Mouse (Mus musculus) intestine, postnatal 0 days (tissue): ENCODE results near the gene Zfand3. TPM values are rescaled to one million over a fixed set of nuclear protein-coding genes. Genes with fewer than 3 reads are reported as not detected.

Experiments
- ATAC-seq: fragments of 200-750 bp; cut with Nextera tagmentation; 2 replicates; pipeline ENCODE4 v1.8.0; 2017; ENCODE audit warnings: mild to moderate bottlenecking, moderate TSS enrichment, moderate library complexity
- H3K27ac ChIP-seq: fragments of 300-500 bp; sonication (generic); 2 replicates; pipeline ENCODE4 v1.5.1; 2014; ENCODE audit warnings: mild to moderate bottlenecking, low read depth, low read length, moderate library complexity
- H3K27me3 ChIP-seq: fragments of 300-500 bp; sonication (generic); replicated peaks from 2 replicates; pipeline ENCODE4 v1.6.1; 2014; ENCODE audit warnings: low read length, mixed read lengths; ENCODE audit not compliant: control insufficient read depth, insufficient read depth
- H3K36me3 ChIP-seq: fragments of 300-500 bp; sonication (generic); 2 replicates; pipeline ENCODE4 v1.6.1; 2014; ENCODE audit warnings: mild to moderate bottlenecking, moderate library complexity; ENCODE audit not compliant: control insufficient read depth, insufficient read depth
- H3K4me1 ChIP-seq: fragments of 300-500 bp; sonication (generic); replicated peaks from 2 replicates; pipeline ENCODE4 v1.6.1; 2014; ENCODE audit warnings: antibody characterized with exemption, low read length, mixed read lengths; ENCODE audit not compliant: control insufficient read depth, insufficient read depth
- H3K4me2 ChIP-seq: fragments of 300-500 bp; sonication (generic); replicated peaks from 2 replicates; pipeline ENCODE4 v1.6.1; 2014; ENCODE audit warnings: low read depth, mild to moderate bottlenecking, moderate library complexity
- H3K4me3 ChIP-seq: fragments of 300-500 bp; sonication (generic); 2 replicates; pipeline ENCODE4 v1.5.1; 2014; ENCODE audit warnings: low read depth, low read length
- H3K9ac ChIP-seq: fragments of 300-500 bp; sonication (generic); 2 replicates; pipeline ENCODE4 v1.6.1; 2014; ENCODE audit warnings: mild to moderate bottlenecking, low read depth, low read length
- H3K9me3 ChIP-seq: fragments of 300-500 bp; sonication (generic); 2 replicates; pipeline ENCODE4 v1.6.1; 2016; ENCODE audit warnings: mixed run types; ENCODE audit not compliant: control insufficient read depth
- CTCF ChIP-seq: sonication (generic); IDR thresholded peaks from 2 replicates; pipeline ENCODE4 v1.5.1; 2016; ENCODE audit warnings: low read depth, mild to moderate bottlenecking, control low read depth, antibody characterized with exemption, moderate library complexity
- WGBS: fragments of 180-500 bp; shearing (Covaris S2); extraction: QIAGEN DNeasy Blood & Tissue Kit; methylation state at CpG from one replicate; pipeline ENCODE4 v1.1.7; 2014; 5-methylcytosine and 5-hydroxymethylcytosine counted together
- polyA plus RNA-seq: library from polyadenylated mRNA; unstranded; fragments of >200 nt; fragmentation: Nextera tagmentation; extraction: Ambion mirVana; gene quantifications from 2 replicates; pipeline ENCODE4 v1.2.1, GENCODE M21; 2015

Zfand3 gene
- polyA plus RNA-seq, 1 experiment from 2014 or later: 38.0 TPM

- peak; percentile 60 for TF ChIP-seq CTCF
- H3K4me1 ChIP-seq: no peaks in the 10 kb centered on the region
- H3K36me3 ChIP-seq: peaks cover 28% of the 10 kb centered on the region; the same call in 1 of the 2 replicates
- no peak overlapping the region for H3K27ac ChIP-seq
- no peaks in the 10 kb centered on the region for H3K27me3 ChIP-seq
- 59% methylated on average over 11 of the region's 11 CpGs for WGBS
- peak; percentile 29; the same call in 1 of the 2 replicates for ATAC-seq
- no peaks in the 10 kb centered on the region for H3K9me3 ChIP-seq
- no peak overlapping the region for H3K4me3 ChIP-seq
- H3K9ac ChIP-seq: no peak overlapping the region
- no peak overlapping the region for H3K4me2 ChIP-seq
Observed at GRCm38 (mm10) chr17:30194629-30195445, 190.3 kb downstream of the Zfand3 start.

GRCm38 (mm10) chr17:30195591-30196183, 191.2 kb downstream of the Zfand3 start:
- peaks cover 28% of the 10 kb centered on the region; the same call in 1 of the 2 replicates for H3K36me3 ChIP-seq
- no peaks in the 10 kb centered on the region for H3K9me3 ChIP-seq
- H3K4me1 ChIP-seq: no peaks in the 10 kb centered on the region
- H3K9ac ChIP-seq: no peak overlapping the region
- ATAC-seq: no peak
- no peaks in the 10 kb centered on the region for H3K27me3 ChIP-seq
- TF ChIP-seq CTCF: no peak
- 88% methylated on average over 21 of the region's 21 CpGs for WGBS
- no peak overlapping the region for H3K27ac ChIP-seq
- H3K4me2 ChIP-seq: no peak overlapping the region
- H3K4me3 ChIP-seq: no peak overlapping the region

GRCm38 (mm10) chr17:30196401-30197279, 192.1 kb downstream of the Zfand3 start:
- ATAC-seq: no peak
- no peak for TF ChIP-seq CTCF

DNA sequence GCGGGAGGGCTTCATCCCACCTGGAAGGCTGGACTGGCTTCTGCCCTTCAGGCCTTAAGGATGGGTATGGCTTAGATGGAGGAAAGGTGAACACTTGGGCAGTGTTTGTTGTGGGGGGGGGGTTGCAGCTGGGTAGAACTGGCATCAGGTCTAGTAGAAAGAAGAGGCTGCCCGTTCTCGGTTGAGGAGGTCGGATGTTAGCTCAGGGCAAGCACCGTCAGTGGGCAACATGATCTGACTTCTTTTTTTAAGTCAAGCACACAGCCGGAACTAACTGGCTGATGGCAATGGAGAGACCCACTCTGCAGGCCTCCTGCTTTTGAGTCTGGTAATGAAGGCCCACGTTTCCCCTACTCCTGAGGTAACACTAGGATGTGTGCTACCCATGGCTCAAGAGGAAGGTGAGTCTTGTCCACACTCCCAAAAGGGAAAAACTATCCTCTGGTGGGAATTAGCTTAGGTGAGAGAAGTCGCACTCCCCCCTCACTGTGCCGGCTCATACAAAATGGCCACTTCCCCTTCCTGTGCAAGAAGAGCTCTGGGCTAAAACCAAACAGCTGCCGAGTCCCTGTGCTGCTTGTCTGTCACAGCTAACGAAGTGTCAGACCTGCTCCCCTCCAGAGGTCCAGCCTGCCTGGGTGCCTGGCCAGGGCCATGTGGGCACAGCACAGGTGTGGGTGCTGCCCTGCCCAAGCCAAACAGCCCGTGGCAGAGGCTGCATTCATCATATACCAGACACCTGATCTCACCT, 192.9 kb downstream of the Zfand3 start:
- no peaks in the 10 kb centered on the region for H3K9me3 ChIP-seq
- H3K9ac ChIP-seq: no peak overlapping the region
- no peak overlapping the region; the same call in 1 of the 2 replicates for H3K27ac ChIP-seq
- H3K4me3 ChIP-seq: no peak overlapping the region
- H3K36me3 ChIP-seq: peaks cover 27% of the 10 kb centered on the region; the same call in 1 of the 2 replicates
- no peaks in the 10 kb centered on the region for H3K27me3 ChIP-seq
- H3K4me2 ChIP-seq: no peak overlapping the region
- 73% methylated on average over 12 of the region's 12 CpGs for WGBS
- no peak for TF ChIP-seq CTCF
- no peak for ATAC-seq
- H3K4me1 ChIP-seq: no peaks in the 10 kb centered on the region

More at GRCm38 (mm10) chr17:30196401-30197279, 192.1 kb downstream of the Zfand3 start:
- H3K9ac ChIP-seq: no peak overlapping the region
- H3K4me2 ChIP-seq: no peak overlapping the region
- H3K36me3 ChIP-seq: peaks cover 31% of the 10 kb centered on the region; the same call in 1 of the 2 replicates
- H3K27ac ChIP-seq: no peak overlapping the region; the same call in 1 of the 2 replicates
- no peaks in the 10 kb centered on the region for H3K9me3 ChIP-seq
- H3K4me3 ChIP-seq: no peak overlapping the region
- 77% methylated on average over 17 of the region's 17 CpGs for WGBS
- no peaks in the 10 kb centered on the region for H3K27me3 ChIP-seq
- H3K4me1 ChIP-seq: no peaks in the 10 kb centered on the region

GRCm38 (mm10) chr17:30198422-30198821, 193.9 kb downstream of the Zfand3 start:
- Histone ChIP-seq H3K27me3 (no peaks in the 10 kb centered on the region), H3K9me3 (no peaks in the 10 kb centered on the region), H3K4me1 (no peaks in the 10 kb centered on the region), H3K27ac (no peak overlapping the region), H3K9ac (no peak overlapping the region), H3K4me3 (no peak overlapping the region), H3K4me2 (no peak overlapping the region), H3K36me3 (peaks cover 17% of the 10 kb centered on the region; the same call in 1 of the 2 replicates)
- TF ChIP-seq CTCF: no peak
- ATAC-seq: no peak
- 69% methylated on average over 10 of the region's 10 CpGs for WGBS
